Mouse (Mus musculus) bone marrow, adult 2 months (tissue): ENCODE measurements around the gene Akap9. TPM values are rescaled to one million over a fixed set of nuclear protein-coding genes. Genes with fewer than 3 reads are reported as not detected.
A peak's percentile ranks its signal among the peaks of the same experiment; 100 is the strongest.

Experiments used
- H3K27ac ChIP-seq: fragments of 200-500 bp; 2 replicates; pipeline ENCODE4 v1.5.1; 2012; ENCODE audit warnings: low read depth, mild to moderate bottlenecking, control low read depth, inconsistent platforms, low read length; ENCODE audit not compliant: control insufficient read depth, poor library complexity, insufficient read depth
- H3K4me1 ChIP-seq: fragments of 200-500 bp; 2 replicates; pipeline ENCODE4 v1.6.1; 2011; ENCODE audit warnings: low read length; ENCODE audit not compliant: control insufficient read depth, insufficient read depth
- H3K4me3 ChIP-seq: fragments of 200-500 bp; replicated peaks from 2 replicates; pipeline ENCODE3; 2011; ENCODE audit warnings: mild to moderate bottlenecking, low read depth, low read length, control low read depth; ENCODE audit not compliant: control insufficient read depth
- CTCF ChIP-seq: fragments of 200-500 bp; IDR thresholded peaks from 2 replicates; pipeline ENCODE4 v1.5.1; 2011; ENCODE audit warnings: low read length, control low read depth; ENCODE audit not compliant: control insufficient read depth, insufficient read depth
- POLR2A ChIP-seq: fragments of 200-500 bp; IDR thresholded peaks from 2 replicates; pipeline ENCODE4 v1.6.1; 2011; ENCODE audit warnings: low read depth, mild to moderate bottlenecking, control low read depth, low read length, borderline replicate concordance; ENCODE audit not compliant: control insufficient read depth
- WGBS: fragments of 180-500 bp; shearing (Covaris S2); methylation state at CpG from one replicate; pipeline ENCODE4 v1.1.7; 2018; 5-methylcytosine and 5-hydroxymethylcytosine counted together
- polyA plus RNA-seq: library from polyadenylated mRNA; stranded (reverse); fragments of >200 nt; gene quantifications from 2 replicates; pipeline ENCODE4 v1.2.4, GENCODE M21; 2011; ENCODE audit warnings: low replicate concordance; ENCODE audit not compliant: missing spikeins, insufficient read depth, insufficient read length

The Akap9 gene
- polyA plus RNA-seq, 1 experiment: 12.5 TPM

DNA sequence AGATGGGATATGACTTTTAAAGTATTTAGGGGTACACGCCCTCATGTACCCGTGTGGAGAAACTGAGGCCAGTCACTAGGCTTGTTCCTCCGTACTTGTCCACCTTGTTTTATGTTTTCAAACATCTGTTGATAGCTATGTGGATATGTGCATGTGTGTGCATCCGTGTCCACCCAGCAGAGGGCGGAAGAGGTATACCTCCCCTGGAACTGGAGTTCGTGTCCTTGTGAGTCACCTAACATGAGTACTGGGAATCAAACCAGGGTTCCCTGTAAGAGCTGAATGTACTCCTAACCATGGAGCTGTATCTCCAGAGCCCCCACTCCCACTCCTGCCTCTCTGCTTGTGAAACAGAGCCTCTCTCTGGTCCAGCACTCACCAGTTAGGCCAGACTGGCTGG, 112.5 kb downstream of the Akap9 start:
- TF ChIP-seq CTCF (peak; percentile 48; the same call in 1 of the 2 replicates), POLR2A (no peak)

GRCm38 (mm10) chr5:4040922-4041321, 113.1 kb downstream of the Akap9 start:
- Histone ChIP-seq H3K4me1 (no peaks in the 10 kb centered on the region), H3K27ac (no peak overlapping the region), H3K4me3 (no peak overlapping the region)
- TF ChIP-seq POLR2A: no peak
- no peak for TF ChIP-seq CTCF
- WGBS: 76% methylated on average over 2 of the region's 2 CpGs

More for the DNA sequence above, 112.5 kb downstream of the Akap9 start:
- H3K27ac ChIP-seq: no peak overlapping the region
- 88% methylated on average over 6 of the region's 6 CpGs for WGBS
- no peaks in the 10 kb centered on the region for H3K4me1 ChIP-seq
- no peak overlapping the region for H3K4me3 ChIP-seq

DNA sequence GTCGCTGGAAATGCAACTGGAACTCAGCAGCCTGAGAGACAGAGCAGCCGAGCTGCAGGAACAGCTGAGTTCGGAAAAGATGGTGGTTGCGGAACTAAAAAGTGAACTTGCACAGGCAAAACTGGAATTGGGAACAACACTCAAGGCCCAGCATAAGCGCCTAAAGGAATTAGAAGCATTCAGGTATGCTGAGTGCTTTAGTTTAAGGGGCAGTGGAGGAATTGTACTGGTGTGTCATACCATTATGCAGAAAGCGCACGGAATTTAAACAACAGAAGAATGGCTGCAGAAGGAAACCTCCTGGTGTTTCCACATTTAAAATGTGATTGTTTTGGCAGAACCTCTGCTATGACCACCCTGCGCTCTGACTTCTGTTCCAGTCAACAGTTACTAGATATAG, 132.5 kb downstream of the Akap9 start:
- Histone ChIP-seq H3K4me1 (no peaks in the 10 kb centered on the region), H3K4me3 (no peak overlapping the region), H3K27ac (no peak overlapping the region)
- WGBS: 88% methylated on average over 8 of the region's 8 CpGs
- no peak for TF ChIP-seq CTCF
- TF ChIP-seq POLR2A: no peak

- TF ChIP-seq POLR2A: no peak
- TF ChIP-seq CTCF: no peak
- H3K4me1 ChIP-seq: no peaks in the 10 kb centered on the region
- H3K27ac ChIP-seq: no peak overlapping the region
- WGBS: 82% methylated on average over 18 of the region's 18 CpGs
- H3K4me3 ChIP-seq: no peak overlapping the region
Measured at GRCm38 (mm10) chr5:4066476-4067115, 138.7 kb downstream of the Akap9 start.

- H3K4me1 ChIP-seq: no peaks in the 10 kb centered on the region
- 81% methylated on average over 3 of the region's 3 CpGs for WGBS
Measured at GRCm38 (mm10) chr5:4067203-4067602, 139.3 kb downstream of the Akap9 start.

DNA sequence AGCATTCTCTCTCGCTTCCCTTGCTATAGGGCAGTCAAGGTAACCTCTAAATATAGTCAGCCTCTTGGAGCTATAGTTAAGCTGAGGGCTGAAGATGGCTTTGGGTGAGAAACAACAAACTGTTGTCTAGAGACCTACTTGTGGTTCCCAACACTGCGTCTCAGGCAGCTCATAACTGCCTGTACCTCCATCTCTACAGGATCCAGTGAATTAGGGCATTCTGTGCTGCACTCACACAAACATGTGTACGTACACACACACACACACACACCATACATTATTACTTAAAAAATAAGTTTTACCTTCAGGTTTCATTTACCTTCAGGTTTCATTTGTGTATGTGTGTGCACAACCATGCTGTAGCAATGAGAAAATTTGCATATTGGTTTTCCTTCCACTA, 151.2 kb downstream of the Akap9 start:
- no peak overlapping the region for H3K4me3 ChIP-seq
- TF ChIP-seq POLR2A (no peak), CTCF (no peak)
- WGBS: 82% methylated on average over 3 of the region's 3 CpGs
- H3K4me1 ChIP-seq: no peaks in the 10 kb centered on the region
- no peak overlapping the region for H3K27ac ChIP-seq

More at GRCm38 (mm10) chr5:4067203-4067602, 139.3 kb downstream of the Akap9 start:
- no peak overlapping the region for H3K4me3 ChIP-seq
- TF ChIP-seq CTCF (no peak), POLR2A (no peak)
- H3K27ac ChIP-seq: no peak overlapping the region

DNA sequence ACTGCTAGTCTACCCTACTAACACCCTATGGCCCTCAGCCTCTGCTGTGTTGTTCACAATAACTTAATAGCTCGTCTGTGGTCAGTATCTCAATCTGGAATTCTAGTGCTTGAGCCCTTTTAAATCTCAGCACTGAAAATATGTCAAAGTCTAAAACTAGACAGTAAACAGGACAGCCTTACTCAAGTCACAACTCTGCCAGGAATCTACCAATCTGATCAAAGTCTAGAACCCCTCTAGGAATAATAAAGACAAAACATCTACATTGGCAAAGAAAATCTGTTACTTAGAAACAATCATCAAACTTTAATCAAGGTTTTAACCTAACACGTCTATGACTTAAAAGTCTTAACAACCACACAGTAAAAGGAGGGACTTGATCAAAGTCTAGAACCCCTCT, 153.0 kb downstream of the Akap9 start:
- H3K27ac ChIP-seq: no peak overlapping the region
- H3K4me1 ChIP-seq: no peaks in the 10 kb centered on the region
- no peak overlapping the region for H3K4me3 ChIP-seq
- TF ChIP-seq POLR2A (no peak), CTCF (no peak)
- 72% methylated on average over 2 of the region's 2 CpGs for WGBS

DNA sequence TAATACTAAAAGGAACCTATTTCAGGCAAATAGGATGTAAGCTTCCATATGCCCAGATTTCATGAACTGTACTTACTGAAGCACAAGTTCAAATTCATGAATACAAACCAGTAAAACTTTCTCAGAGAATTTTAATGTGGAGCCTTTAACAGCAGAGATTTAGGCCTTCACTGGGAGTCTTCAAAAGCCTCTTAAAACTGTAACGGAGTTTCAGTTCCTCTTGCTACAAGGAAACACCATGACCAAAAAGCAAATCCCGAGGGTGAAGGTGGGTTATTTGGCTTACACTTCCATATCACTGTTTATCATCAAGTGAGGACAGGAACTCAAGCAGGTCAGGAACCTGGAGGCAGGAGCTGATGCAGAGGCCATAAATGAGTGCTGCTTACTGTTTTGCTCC, 153.7 kb downstream of the Akap9 start:
- H3K4me3 ChIP-seq: no peak overlapping the region
- H3K4me1 ChIP-seq: no peaks in the 10 kb centered on the region
- WGBS: 46% methylated on average over 2 of the region's 2 CpGs
- TF ChIP-seq CTCF (no peak), POLR2A (no peak)
- H3K27ac ChIP-seq: no peak overlapping the region

DNA sequence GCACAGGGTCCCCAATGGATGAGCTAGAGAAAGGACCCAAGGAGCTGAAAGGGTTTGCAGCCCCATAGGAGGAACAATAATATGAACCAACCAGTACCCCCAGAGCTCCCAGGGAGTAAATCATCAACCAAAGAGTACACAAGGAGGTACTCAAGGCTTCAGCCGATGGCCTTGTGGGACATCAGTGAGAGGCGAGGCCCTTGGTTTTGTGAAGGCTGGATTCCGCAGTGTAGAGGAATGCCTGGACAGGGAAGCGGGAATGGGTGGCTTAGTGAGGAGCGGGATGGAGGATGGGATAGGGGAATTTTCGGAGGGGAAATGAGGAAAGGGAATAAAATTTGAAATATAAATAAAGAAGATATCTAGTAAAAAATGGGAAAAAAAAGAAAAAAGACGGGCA, 157.1 kb downstream of the Akap9 start:
- no peak overlapping the region for H3K4me3 ChIP-seq
- no peak for TF ChIP-seq CTCF
- no peak for TF ChIP-seq POLR2A
- no peaks in the 10 kb centered on the region for H3K4me1 ChIP-seq
- no peak overlapping the region for H3K27ac ChIP-seq
- 87% methylated on average over 7 of the region's 7 CpGs for WGBS
